Mouse (Mus musculus) megakaryocyte, embryonic 14.5 days (primary cell): ENCODE results near the gene Fgd3. TPM values are rescaled to one million over a fixed set of nuclear protein-coding genes. Genes with fewer than 3 reads are reported as not detected.
A peak's percentile ranks its signal among the peaks of the same experiment; 100 is the strongest.

Experiments used
- H3K27me3 ChIP-seq: replicated peaks from 2 replicates; pipeline ENCODE3; 2012; ENCODE audit warnings: inconsistent platforms
- H3K36me3 ChIP-seq: replicated peaks from 2 replicates; pipeline ENCODE3; 2012; ENCODE audit warnings: low read length, inconsistent platforms, mixed read lengths
- H3K4me1 ChIP-seq: 2 replicates; pipeline ENCODE4 v1.6.1; 2012; ENCODE audit warnings: inconsistent platforms
- H3K4me3 ChIP-seq: replicated peaks from 2 replicates; pipeline ENCODE3; 2012; ENCODE audit warnings: moderate library complexity, mild to moderate bottlenecking, inconsistent platforms
- H3K9me3 ChIP-seq: 2 replicates; pipeline ENCODE4 v1.6.1; 2012; ENCODE audit warnings: inconsistent platforms
- FLI1 ChIP-seq: IDR thresholded peaks from 2 replicates; pipeline ENCODE4 v1.6.1; 2012; ENCODE audit warnings: low read length, inconsistent platforms, mixed read lengths
- GATA1 ChIP-seq: IDR thresholded peaks from 3 replicates; pipeline ENCODE4 v1.6.1; 2012; ENCODE audit warnings: mixed read lengths, low read length, inconsistent platforms, borderline replicate concordance
- polyA plus RNA-seq: library from polyadenylated mRNA; stranded (reverse); fragments of >175 nt; gene quantifications from 2 replicates; pipeline ENCODE4 v1.2.3, GENCODE M21; 2012; ENCODE audit warnings: low replicate concordance; ENCODE audit not compliant: insufficient read depth

The Fgd3 gene
- polyA plus RNA-seq, 1 experiment = 10.4 TPM

DNA sequence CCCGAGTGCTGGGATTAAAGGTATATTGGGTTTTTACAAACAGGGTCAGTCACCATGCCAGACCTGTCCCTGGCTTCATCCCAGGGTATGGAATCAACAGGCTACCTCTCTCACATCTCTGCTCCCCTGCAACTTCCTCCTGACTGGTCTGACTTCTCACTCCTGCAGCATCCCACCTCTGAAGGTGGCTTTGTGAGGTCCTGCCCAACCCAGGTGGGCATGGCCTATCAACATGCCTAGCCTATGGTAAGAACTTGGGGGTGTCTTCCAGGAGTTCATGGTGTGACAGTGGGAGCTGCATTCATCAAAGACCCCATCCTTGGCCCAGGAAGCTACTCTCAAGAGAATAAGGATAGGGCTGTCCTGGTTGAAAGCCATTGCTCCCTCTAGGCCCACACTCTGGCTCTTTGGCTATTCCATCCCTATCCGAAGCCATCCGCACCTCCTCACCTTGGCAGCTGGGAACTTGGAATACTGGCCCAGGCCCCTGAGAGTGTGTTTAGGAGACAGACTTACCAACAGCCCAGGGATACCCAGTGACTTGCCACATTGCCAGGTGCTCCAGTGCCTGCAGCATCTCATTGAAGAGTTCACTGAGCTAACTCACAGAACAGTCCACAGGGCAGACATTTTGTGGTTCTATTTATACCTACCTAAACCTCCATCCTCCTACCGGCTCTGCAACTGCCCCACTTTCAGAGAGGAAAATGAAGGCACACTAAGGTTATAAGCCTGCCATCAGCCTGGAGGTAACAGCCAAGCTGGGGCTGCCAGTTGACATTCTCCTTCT, 107.2 kb downstream of the Fgd3 start:
- peak overlapping the region; percentile 96 for H3K4me3 ChIP-seq
- peaks cover 94% of the 10 kb centered on the region for H3K4me1 ChIP-seq
- peaks cover 2% of the 10 kb centered on the region for H3K27me3 ChIP-seq
- no peak for TF ChIP-seq GATA1
- no peak for TF ChIP-seq FLI1
- no peaks in the 10 kb centered on the region for H3K9me3 ChIP-seq
- H3K36me3 ChIP-seq = peaks cover 49% of the 10 kb centered on the region

Other genes starting within 250 kb of the Fgd3 start
- 0.02 and 0.35 TPM in 2 replicates for gene Wnk2, start 172.3 kb downstream of the Fgd3 start, polyA plus RNA-seq
- gene Ninj1, start 132.8 kb downstream of the Fgd3 start, polyA plus RNA-seq = 422 and 866 TPM in 2 replicates
- gene Card19, start 104.3 kb downstream of the Fgd3 start, polyA plus RNA-seq = 534 and 845 TPM in 2 replicates
- 289 and 697 TPM in 2 replicates for gene Susd3, start 71.6 kb downstream of the Fgd3 start, polyA plus RNA-seq
- gene Bicd2, start 21.3 kb upstream of the Fgd3 start, polyA plus RNA-seq = 21.2 and 22.5 TPM in 2 replicates
- gene Ippk, start 100.9 kb upstream of the Fgd3 start, polyA plus RNA-seq = 1.4 TPM in 1 of 2 replicates, not detected in the other
- not detected in 2 replicates for gene Tes3-ps, start 173.0 kb upstream of the Fgd3 start, polyA plus RNA-seq
- not detected in 2 replicates for gene Ecm2, start 184.5 kb upstream of the Fgd3 start, polyA plus RNA-seq
- not detected in 2 replicates for gene Aspn, start 224.1 kb upstream of the Fgd3 start, polyA plus RNA-seq